ENCODE assay signal across 11 mouse cellular contexts in the genomic region with DNA sequence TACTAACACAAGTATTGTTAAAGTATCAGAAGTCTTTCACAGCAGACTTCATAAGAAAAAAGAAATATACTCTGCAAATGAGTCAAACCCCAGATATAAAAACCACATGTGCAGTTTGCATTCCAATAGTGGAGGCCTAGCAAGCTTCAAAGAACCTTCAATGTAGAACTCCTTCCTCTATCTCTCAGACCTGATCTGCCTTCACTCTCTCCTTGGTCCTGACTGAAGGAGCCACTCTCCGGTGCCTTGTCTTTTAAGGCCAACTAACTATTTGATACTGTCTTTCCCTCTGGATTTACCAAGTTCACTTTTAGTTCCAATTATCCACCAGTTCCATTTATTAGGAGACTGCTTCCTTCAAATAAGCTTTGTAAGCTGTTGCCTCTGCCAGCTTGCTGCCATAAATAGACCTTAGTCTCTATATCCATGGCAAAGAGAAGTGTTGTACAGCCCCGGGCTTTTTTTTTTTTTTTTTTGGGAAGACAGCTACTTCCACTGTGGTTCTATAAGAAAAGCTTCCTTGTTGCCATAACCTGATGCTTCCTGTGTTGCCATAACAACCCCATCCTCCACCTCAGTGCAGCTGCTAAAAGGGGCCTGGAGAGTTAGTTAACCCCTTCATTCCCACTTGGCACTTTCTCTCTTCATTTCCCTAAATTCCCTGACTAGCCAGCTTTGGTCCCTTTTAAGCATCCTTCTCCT.
DNase-seq lines count a peak whose midpoint lies in the region; ATAC-seq and TF ChIP-seq lines count a peak whose summit lies in the region.
"Had no signal": no experiment of that assay in that cellular context is flagged by ENCODE, and none has a peak within 500 bp of the region (broad histone marks: within the 10 kb centered on the region; RNA-seq: fewer than 3 reads in every experiment).

No protein-coding gene starts in this region.

- H3K9me3 ChIP-seq in ES-E14 (ENCODE audit: control insufficient read depth, insufficient read depth, low read depth, low read length), result no peaks in the 10 kb centered on the region
- no peaks in the 10 kb centered on the region for H3K9me3 ChIP-seq in hindbrain, embryonic 13.5 days
- no peaks in the 10 kb centered on the region for H3K9me3 ChIP-seq in midbrain, embryonic 14.5 days (ENCODE audit: control insufficient read depth, low read length)

- no peak for DNase-seq in ES-E14 (ENCODE audit: low read depth, low spot score)
- DNase-seq in embryo, embryonic 9.5 days (ENCODE audit: extremely low spot score), result peak; percentile 48
- DNase-seq in midbrain, embryonic 14.5 days, result peak; percentile 82
- DNase-seq in spleen, adult 12 weeks (ENCODE audit: low spot score), result no peak
- DNase-seq in lung, postnatal 14 days, result no peak
- DNase-seq in adrenal gland, postnatal 36 days, result no peak
- no peak for DNase-seq in urinary bladder, postnatal 25 days (ENCODE audit: low spot score)
- DNase-seq: gastrocnemius, postnatal 25 days; kidney, adult 8-10 months had no signal

- no peak overlapping the region for H3K27ac ChIP-seq in ES-E14 (ENCODE audit: insufficient read depth, low read depth, low read length, poor library complexity, severe bottlenecking)
- peak overlapping the region; percentile 52; the same call in 1 of the 2 replicates for H3K27ac ChIP-seq in hindbrain, embryonic 13.5 days
- H3K27ac ChIP-seq in midbrain, embryonic 14.5 days (replicated peaks; ENCODE audit: low read depth, low read length), result no peak overlapping the region

- no peak overlapping the region for H3K4me2 ChIP-seq in hindbrain, embryonic 13.5 days
- H3K4me2 ChIP-seq in midbrain, embryonic 14.5 days (ENCODE audit: low read length), result no peak overlapping the region
- H3K4me2 ChIP-seq: liver, embryonic 11.5 days had no signal

- no peaks in the 10 kb centered on the region for H3K4me1 ChIP-seq in ES-E14 (ENCODE audit: control insufficient read depth in 2 of 2, insufficient read depth in 2 of 2, low read length in 2 of 2, poor library complexity in 1 of 2)
- H3K4me1 ChIP-seq in hindbrain, embryonic 13.5 days (replicated peaks), result peaks cover 14% of the 10 kb centered on the region
- H3K4me1 ChIP-seq in midbrain, embryonic 14.5 days (ENCODE audit: control insufficient read depth, insufficient read depth, low read length), result peaks cover 18% of the 10 kb centered on the region

- H3K36me3 ChIP-seq in ES-E14 (ENCODE audit: control insufficient read depth, insufficient read depth, low read length, poor library complexity, severe bottlenecking), result no peaks in the 10 kb centered on the region
- H3K36me3 ChIP-seq in hindbrain, embryonic 13.5 days, result no peaks in the 10 kb centered on the region
- H3K36me3 ChIP-seq in midbrain, embryonic 14.5 days (ENCODE audit: control insufficient read depth, insufficient read depth, low read length), result no peaks in the 10 kb centered on the region

- WGBS in hindbrain, embryonic 13.5 days, result 5% methylated on average over 2 of the region's 2 CpGs
- 2% methylated on average over 2 of the region's 2 CpGs for WGBS in midbrain, embryonic 14.5 days

- no peak overlapping the region for H3K9ac ChIP-seq in ES-E14 (ENCODE audit: insufficient read depth, low read depth, low read length, poor library complexity, severe bottlenecking)
- no peak overlapping the region for H3K9ac ChIP-seq in hindbrain, embryonic 13.5 days
- H3K9ac ChIP-seq in midbrain, embryonic 14.5 days (replicated peaks; ENCODE audit: low read length), result no peak overlapping the region

- ATAC-seq in hindbrain, embryonic 13.5 days (ENCODE audit: low FRiP score), result peak; percentile 79
- peak; percentile 80; the same call in 1 of the 2 replicates for ATAC-seq in midbrain, embryonic 14.5 days (ENCODE audit: low FRiP score, low TSS enrichment)

- H3K4me3 ChIP-seq in ES-E14 (ENCODE audit: insufficient read depth in 1 of 2, low read depth in 1 of 2, low read length in 2 of 2, poor library complexity in 1 of 2, severe bottlenecking in 1 of 2), result no peak overlapping the region
- no peak overlapping the region for H3K4me3 ChIP-seq in hindbrain, embryonic 13.5 days
- no peak overlapping the region for H3K4me3 ChIP-seq in midbrain, embryonic 14.5 days (replicated peaks; ENCODE audit: low read depth, low read length)

- in situ Hi-C loops in ES-E14 (cut with MboI; ENCODE audit: low sequenced_read_pairs in 2 of 2, unreplicated experiment in 2 of 2), result no loop called here

- no peaks in the 10 kb centered on the region for H3K27me3 ChIP-seq in hindbrain, embryonic 13.5 days
- no peaks in the 10 kb centered on the region for H3K27me3 ChIP-seq in midbrain, embryonic 14.5 days (ENCODE audit: control insufficient read depth, insufficient read depth, low read length)

TF ChIP-seq in ES-E14, 5 proteins besides CTCF, POLR2A, EP300 and RAD21:
- 0 out of 2 replicates have a peak, but pooled peaks have one; percentile 35 for TF ChIP-seq ZNF384 (IDR thresholded peaks at IDR 0.05; ENCODE audit: low read depth, low read length)
- no peak for TF ChIP-seq MAFK (IDR thresholded peaks at IDR 0.05; ENCODE audit: insufficient read depth, low read depth, low read length)

Comparison
In these comparisons a context has a peak if more than half of its experiments do, and no peak if none do; other contexts are left out.
1. DNase-seq: peak in embryo, embryonic 9.5 days (single experiment) and midbrain, embryonic 14.5 days (single experiment); none in ES-E14 (single experiment), spleen, adult 12 weeks (single experiment), lung, postnatal 14 days (single experiment), adrenal gland, postnatal 36 days (0 of 2) and urinary bladder, postnatal 25 days (single experiment).